Mouse (Mus musculus) adrenal gland, adult (tissue): ENCODE data around the gene Foxn1.

ENCODE experiments used
- DNase-seq, 2 experiments: peaks; one replicate each; pipeline ENCODE4 v3.0.0; 2022 to 2023; ENCODE audit warnings: low spot score in 1 of 2; ENCODE audit not compliant: inconsistent age in 2 of 2

The Foxn1 gene

GRCm38 (mm10) chr11:78360125-78360788 lies 26.1 kb downstream of the Foxn1 start:
- peak; percentile 77 to 92 for DNase-seq

DNA sequence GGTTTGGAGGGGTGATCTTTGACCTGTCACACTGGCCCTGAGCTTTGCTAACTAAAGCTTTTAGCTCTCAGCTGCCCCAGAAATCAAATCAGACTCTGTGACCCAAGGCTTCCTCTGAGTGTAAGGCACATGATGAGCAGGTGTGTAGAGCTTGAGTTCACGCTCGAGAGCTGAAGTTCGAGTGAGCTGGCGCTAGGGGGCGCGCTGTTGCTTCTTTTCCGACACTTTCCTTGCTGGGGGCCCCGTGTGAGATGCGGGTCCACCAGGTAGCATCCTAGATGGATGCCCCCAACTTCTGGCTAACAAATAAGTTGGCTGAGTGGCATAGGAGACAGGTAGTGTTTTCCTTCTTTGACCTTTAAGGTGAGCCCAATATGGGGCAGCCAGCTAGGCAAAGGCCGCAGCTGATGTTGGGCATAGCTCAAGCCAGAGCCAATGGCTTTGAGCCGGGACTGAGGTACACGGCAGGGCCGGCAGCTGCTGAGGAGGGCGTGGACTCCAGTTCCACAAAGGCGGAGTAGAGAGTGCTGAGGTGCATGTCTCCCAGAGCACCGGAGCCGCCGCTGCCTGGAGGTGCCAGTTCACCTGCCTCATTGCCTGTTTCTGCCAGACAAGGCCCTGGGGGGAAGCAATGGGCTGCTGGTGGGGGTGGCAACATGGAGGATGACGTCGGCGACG lies 27.9 kb downstream of the Foxn1 start:
- DNase-seq: peak in 1 of 2 experiments; percentile 79

DNA sequence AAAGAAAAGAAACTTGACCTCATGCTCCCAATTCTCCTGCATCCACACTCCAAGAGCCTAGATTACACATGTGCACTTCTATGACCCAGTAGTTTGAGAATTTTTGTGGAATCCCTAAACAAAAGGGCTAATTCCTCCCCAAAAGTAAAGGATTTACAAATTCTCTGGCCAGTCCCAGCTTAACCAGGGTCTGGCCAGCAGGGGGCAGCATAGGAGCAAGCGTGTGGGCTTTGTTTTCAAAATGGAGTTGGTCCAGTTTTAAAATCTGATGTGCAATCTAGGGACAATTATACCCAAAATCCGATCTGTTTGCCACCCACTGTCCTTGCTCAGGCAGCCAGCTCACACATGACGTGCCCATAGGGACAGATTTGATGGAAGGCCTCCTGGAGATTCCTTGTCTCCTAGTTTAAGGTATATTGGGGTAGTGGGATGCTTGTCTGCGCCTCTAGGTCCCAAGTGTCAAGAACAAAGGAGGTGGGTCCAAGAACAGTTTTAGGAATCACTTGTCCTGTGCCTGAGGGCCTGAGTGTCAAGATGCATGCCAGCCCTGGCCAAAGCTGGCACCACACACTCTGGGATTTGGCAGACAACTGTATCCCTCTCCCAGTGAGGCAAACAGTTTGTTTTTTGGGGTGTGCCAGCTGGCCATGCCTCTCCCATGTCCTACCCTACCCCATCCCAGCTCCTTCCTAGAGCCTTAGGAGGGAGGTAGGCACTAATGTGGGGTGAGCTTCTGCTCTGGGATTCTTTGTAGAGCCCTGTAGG lies 30.7 kb downstream of the Foxn1 start:
- peak; percentile 63 to 85 for DNase-seq

GRCm38 (mm10) chr11:78354905-78355304 lies 31.5 kb downstream of the Foxn1 start:
- no peak for DNase-seq

- no peak for DNase-seq
Measured at GRCm38 (mm10) chr11:78353081-78353480, 33.3 kb downstream of the Foxn1 start.

GRCm38 (mm10) chr11:78349441-78350358 lies 36.7 kb downstream of the Foxn1 start:
- no peak for DNase-seq

- no peak for DNase-seq
Measured at GRCm38 (mm10) chr11:78348474-78348873, 37.9 kb downstream of the Foxn1 start.

DNA sequence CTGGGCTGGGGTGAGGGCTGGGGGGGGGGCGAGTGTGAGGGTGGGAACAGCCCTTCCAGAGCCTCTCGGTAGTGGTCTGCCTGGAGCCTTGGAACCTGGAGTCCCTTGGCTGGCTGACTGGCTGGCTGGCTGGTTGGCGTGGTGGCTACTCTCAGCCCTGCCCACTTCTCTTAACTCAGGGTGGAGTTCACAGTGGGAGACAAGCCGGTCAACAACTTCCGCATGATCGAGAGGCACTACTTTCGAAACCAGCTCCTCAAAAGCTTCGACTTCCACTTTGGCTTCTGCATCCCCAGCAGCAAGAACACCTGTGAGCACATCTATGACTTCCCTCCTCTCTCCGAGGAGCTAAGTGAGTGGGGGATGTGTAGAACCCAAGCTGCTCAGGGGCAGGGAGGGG lies 38.5 kb downstream of the Foxn1 start:
- DNase-seq: peak in 1 of 2 experiments; percentile 54

DNA sequence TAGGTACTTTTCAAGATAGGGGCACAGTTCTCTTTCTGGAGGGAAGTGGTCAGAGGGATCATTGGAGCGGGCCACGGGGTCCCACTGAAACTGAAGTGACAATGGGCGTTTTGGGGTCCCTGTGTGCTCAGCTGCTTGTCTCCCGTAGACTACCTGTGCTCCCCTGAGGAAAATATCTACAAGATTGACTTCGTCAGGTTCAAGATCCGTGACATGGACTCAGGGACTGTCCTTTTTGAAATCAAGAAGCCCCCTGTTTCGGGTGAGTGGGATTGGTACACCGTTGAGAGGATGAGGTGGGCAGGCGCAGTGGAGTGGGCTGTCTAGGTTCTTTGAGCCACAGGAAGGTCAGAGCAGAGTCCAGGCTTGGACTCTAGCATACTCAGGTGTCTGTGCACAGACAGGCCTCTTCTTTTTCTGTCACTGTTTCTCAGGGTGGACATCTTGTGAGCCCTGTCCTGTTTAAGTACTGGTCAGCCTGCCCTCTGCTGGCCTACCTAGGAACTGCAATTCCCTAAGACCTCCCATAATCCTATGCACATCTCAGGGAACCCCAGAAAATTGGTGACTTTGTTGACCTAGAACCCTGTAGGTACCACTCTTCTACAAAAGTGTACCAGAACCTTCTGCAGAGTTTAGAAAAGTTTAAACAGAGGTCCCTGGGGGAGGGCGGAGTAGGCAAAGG lies 39.1 kb downstream of the Foxn1 start:
- peak; percentile 72 to 90 for DNase-seq

DNA sequence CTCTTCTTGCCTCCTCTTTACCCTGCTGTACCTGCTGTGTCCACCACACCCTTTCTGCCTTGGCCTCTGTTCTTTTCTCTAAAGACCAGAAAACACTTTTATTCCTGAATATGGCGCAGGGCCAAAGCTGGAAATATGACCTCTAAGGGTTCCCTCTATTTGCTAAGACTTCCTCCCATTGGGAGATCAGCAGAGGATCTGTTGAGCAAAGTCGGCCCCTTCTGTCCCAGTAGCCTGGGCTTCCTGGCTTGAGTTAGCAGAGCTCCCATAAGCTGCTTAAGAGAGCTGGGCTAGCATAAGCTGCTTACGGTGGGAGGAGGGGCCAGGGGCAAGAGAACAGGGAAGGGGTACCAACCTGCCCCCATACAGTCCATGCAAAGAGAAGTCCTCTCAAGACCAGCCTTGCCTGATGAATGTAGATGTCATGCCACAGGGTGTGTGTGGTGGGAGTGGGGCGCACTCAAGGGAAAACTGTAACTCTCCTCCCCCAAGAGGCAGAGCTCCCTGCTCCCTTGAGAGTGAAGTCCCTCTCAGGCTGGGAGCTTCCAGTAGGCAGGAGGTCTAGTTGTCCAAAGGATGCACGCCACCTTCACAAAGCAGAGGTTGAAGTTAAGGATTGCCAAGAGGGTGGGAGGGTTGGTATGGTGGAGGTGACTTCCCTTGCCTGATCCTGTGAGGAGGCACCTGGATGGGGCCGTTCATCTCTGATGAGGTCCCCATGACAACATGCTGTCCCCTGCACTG lies 39.9 kb downstream of the Foxn1 start:
- DNase-seq: peak in 1 of 2 experiments; percentile 63

DNA sequence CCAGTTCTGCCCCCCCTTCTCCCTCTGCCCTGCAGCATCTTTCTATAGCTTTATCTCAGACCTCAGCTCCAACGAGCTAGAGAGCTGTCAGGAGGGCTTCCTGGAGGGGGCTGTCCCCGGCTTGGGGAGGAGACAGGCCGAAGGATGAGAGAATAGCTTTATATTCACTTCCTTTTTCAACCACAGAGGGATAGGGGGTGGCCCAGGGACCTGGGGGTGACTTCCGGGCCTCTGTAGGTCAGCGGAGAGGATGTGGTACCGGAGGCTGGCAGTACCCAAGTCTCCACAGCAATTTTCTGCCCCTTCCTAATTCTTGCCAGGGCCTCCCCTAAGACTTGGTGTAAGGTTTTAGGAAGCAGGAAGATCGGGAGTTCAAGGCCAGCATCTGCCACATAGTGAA lies 40.6 kb downstream of the Foxn1 start:
- DNase-seq: peak in 1 of 2 experiments; percentile 61

GRCm38 (mm10) chr11:78344890-78345715 lies 41.3 kb downstream of the Foxn1 start:
- peak; percentile 57 to 84 for DNase-seq

DNA sequence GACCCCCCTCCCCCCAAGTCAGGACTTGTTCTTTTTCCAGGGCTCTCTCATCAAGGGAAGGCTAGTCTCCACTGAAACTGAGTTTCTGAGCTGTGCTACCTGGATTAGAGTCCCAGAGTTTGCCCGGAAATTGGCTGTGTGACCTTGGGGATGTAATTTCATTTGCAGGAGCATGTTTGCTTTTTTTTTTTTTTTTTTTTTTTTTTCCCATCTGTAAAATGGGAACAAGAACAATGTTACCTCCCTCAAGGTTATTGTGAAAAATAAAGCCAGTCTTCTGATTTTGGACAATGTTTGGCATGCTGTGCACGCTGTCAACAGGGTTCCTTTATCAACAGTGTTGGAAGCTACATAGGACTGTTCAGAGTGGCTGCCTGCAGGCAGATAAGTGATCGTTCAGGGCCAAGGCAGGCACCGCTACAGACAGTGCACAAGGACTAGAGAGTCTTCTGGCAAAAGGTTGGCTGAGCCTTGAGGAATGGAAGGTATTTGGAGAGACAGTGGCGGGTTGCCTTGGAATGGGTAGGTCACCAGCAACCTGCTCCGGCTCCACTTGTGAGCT lies 41.9 kb downstream of the Foxn1 start:
- no peak for DNase-seq

DNA sequence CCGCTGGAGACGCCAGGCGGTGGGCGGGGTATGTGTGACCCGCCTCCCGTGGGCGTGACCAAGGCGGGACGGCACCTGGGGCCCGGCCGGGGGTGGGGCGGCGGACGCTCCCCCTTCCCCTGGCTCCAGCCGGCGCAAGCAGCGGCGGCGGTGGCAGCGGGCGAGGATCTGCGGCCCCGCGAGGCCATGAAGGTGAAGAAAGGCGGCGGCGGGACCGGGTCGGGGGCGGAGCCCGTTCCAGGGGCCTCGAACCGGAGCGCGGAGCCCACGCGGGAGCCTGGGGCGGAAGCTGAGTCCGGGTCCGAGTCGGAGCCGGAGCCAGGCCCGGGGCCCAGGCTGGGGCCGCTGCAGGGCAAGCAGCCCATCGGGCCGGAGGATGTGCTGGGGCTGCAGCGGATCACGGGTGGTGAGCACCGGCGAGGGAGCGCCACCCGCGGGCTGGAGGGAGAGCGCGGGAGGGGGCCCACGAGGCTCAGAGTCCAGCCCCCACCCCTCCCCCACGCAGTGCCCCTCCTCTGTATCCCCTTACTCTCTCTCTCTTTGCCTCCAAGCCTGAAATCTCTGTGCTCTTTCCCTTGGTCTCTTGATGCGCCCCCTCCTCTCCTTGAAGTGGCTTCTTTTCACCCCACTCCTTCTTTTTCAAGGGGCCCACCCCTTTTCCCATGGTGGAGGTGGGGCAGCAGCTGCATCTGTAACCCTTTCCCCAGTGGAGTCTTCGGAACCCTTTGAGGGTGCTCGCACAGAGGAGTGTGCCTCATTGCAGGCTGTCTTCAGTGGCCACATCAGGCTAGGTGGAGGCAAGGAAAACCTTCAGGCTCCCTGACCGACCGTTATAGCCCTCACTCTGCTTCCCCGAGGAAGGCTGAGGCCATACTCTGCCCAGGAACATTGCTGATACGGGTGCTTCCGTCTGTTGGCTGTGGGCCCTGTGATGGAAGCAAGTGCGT lies 42.7 kb downstream of the Foxn1 start, which contains the start of gene Unc119:
Gene Unc119 (plus strand): TSS at position 102 of the 947 bp plus-strand sequence.
- peak; percentile 89 to 94 for DNase-seq

DNA sequence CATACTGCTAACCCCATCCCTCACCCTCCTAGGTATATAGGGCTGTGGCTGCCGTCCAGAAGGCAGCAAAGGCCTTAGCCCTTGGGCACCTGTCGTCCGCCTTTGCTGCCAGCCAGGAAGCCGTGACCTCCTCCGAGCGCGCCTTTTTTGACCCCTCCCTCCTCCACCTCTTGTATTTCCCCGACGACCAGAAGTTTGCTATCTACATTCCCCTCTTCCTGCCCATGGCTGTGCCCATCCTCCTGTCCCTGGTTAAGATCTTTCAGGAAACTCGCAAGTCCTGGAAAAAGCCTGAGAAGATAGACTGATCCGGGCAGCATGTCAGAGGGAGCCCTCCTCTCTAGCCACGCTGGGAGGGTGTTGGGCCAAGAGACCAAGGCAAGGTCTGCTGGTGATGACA lies 44.7 kb downstream of the Foxn1 start:
- no peak for DNase-seq

- no peak for DNase-seq
Measured at GRCm38 (mm10) chr11:78337040-78337439, 49.3 kb downstream of the Foxn1 start.

GRCm38 (mm10) chr11:78333992-78334391 lies 52.4 kb downstream of the Foxn1 start:
- DNase-seq: peak in 1 of 2 experiments; percentile 67
